Mouse (Mus musculus) forebrain, embryonic 15.5 days (tissue): Measurements from ENCODE around the gene Vnn3. TPM values are rescaled to one million over a fixed set of nuclear protein-coding genes. Genes with fewer than 3 reads are reported as not detected.

ENCODE experiments used
- ATAC-seq: fragments of 200-750 bp; cut with Nextera tagmentation; replicated peaks from 2 replicates; pipeline ENCODE4 v1.8.0; 2017; ENCODE audit warnings: mild to moderate bottlenecking, moderate TSS enrichment, moderate library complexity
- H3K27ac ChIP-seq: fragments of 300-500 bp; sonication (generic); replicated peaks from 2 replicates; pipeline ENCODE4 v1.5.1; 2015; ENCODE audit warnings: mild to moderate bottlenecking, inconsistent platforms
- H3K27me3 ChIP-seq: fragments of 300-500 bp; sonication (generic); 2 replicates; pipeline ENCODE4 v1.6.1; 2015; ENCODE audit warnings: inconsistent platforms
- H3K36me3 ChIP-seq: fragments of 300-500 bp; sonication (generic); 2 replicates; pipeline ENCODE4 v1.6.1; 2015; ENCODE audit warnings: mild to moderate bottlenecking, inconsistent platforms
- H3K4me1 ChIP-seq: fragments of 300-500 bp; sonication (generic); 2 replicates; pipeline ENCODE4 v1.6.1; 2015; ENCODE audit warnings: inconsistent platforms
- H3K4me2 ChIP-seq: fragments of 300-500 bp; sonication (generic); replicated peaks from 2 replicates; pipeline ENCODE4 v1.6.1; 2015; ENCODE audit warnings: mild to moderate bottlenecking, inconsistent platforms
- H3K4me3 ChIP-seq: fragments of 300-500 bp; sonication (generic); 2 replicates; pipeline ENCODE4 v1.5.1; 2015; ENCODE audit warnings: mild to moderate bottlenecking, inconsistent platforms
- H3K9ac ChIP-seq: fragments of 300-500 bp; sonication (generic); replicated peaks from 2 replicates; pipeline ENCODE4 v1.6.1; 2015; ENCODE audit warnings: mild to moderate bottlenecking, inconsistent platforms
- H3K9me3 ChIP-seq: fragments of 300-500 bp; sonication (generic); 2 replicates; pipeline ENCODE4 v1.6.1; 2016; ENCODE audit warnings: inconsistent platforms
- WGBS: fragments of 180-500 bp; shearing (Covaris S2); methylation state at CpG from one replicate; pipeline ENCODE4 v1.1.7; 2015; ENCODE audit warnings: mixed read lengths; 5-methylcytosine and 5-hydroxymethylcytosine counted together
- polyA plus RNA-seq: library from polyadenylated mRNA; unstranded; fragments of >200 nt; fragmentation: Nextera tagmentation; extraction: Ambion mirVana; gene quantifications from 2 replicates; pipeline ENCODE4 v1.2.1, GENCODE M21; 2015

The Vnn3 gene
- polyA plus RNA-seq, 1 experiment from 2014 or later, result not detected

DNA sequence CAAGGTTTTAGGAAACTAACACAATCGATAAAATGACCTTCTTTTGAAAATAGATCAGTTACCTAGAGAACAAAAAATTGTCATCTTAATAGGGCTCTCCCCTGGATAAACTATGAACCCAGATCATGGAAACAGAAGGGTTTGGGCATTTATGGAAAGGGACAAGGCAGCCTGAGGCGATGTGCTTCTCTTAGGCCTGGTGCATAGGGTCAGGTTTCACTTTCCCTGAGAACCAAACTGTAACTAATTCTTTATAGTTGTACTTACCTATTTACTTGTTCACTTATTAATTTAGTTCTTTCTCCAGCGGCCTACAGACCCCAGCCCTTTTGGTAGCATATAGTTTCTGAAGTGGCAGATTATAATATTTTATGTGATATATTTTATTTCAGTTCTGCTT is 14.1 kb upstream of the Vnn3 start:
- 85% methylated on average over 3 of the region's 3 CpGs for WGBS
- no peak for ATAC-seq
- Histone ChIP-seq H3K4me1 (no peaks in the 10 kb centered on the region), H3K4me2 (no peak overlapping the region), H3K9me3 (no peaks in the 10 kb centered on the region), H3K27me3 (no peaks in the 10 kb centered on the region), H3K9ac (no peak overlapping the region), H3K27ac (no peak overlapping the region), H3K4me3 (no peak overlapping the region), H3K36me3 (no peaks in the 10 kb centered on the region)

DNA sequence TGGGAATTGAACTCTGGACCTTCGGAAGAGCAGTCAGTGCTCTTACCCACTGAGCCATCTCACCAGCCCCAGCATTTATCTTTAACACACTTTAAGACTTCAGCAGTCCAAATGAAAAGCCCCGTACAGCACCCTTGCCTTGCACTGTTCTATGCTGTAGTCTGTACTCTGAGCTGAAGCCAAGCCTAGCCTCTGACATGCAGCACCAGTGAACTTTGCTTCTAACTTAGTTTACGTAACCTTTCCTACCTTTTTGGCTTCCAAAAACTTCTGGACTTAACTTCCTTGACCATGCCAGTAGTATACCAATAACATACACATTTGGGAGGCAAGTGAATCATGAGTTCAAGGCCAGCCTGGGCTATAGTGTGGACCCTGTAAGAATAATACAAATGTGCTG is 12.4 kb upstream of the Vnn3 start:
- 95% methylated on average over 3 of the region's 3 CpGs for WGBS
- no peak overlapping the region for H3K4me2 ChIP-seq
- ATAC-seq, result no peak

GRCm38 (mm10) chr10:23839368-23839767 is 11.9 kb upstream of the Vnn3 start:
- 62% methylated on average over 9 of the region's 9 CpGs for WGBS
- ATAC-seq, result no peak
- Histone ChIP-seq H3K27me3 (no peaks in the 10 kb centered on the region), H3K9ac (no peak overlapping the region), H3K36me3 (no peaks in the 10 kb centered on the region), H3K9me3 (no peaks in the 10 kb centered on the region), H3K4me2 (no peak overlapping the region), H3K27ac (no peak overlapping the region), H3K4me3 (no peak overlapping the region), H3K4me1 (no peaks in the 10 kb centered on the region)

More for the DNA sequence above, 12.4 kb upstream of the Vnn3 start:
- Histone ChIP-seq H3K36me3 (no peaks in the 10 kb centered on the region), H3K9ac (no peak overlapping the region), H3K4me3 (no peak overlapping the region), H3K4me1 (no peaks in the 10 kb centered on the region), H3K27ac (no peak overlapping the region), H3K27me3 (no peaks in the 10 kb centered on the region), H3K9me3 (no peaks in the 10 kb centered on the region)

DNA sequence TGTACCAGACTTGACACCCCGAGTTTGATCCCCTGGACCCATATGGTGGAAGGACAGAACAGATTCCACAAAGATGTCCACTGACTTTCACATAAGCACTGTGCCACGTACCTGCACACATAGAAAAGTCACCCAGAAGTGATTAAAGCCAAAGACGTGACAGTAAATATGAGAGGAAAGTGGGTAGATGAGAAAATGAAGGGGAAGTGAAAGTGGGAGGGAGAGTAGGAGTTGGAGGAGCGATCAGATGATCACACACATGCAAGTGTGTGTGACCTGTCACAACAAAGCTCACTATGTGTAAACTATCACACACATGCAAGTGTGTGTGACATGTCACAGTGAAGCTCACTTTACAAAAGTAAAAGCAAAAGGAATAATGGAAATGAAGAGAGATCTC is 10.8 kb upstream of the Vnn3 start:
- Histone ChIP-seq H3K9ac (no peak overlapping the region), H3K36me3 (no peaks in the 10 kb centered on the region), H3K4me3 (no peak overlapping the region), H3K4me2 (no peak overlapping the region), H3K9me3 (no peaks in the 10 kb centered on the region), H3K4me1 (no peaks in the 10 kb centered on the region), H3K27ac (no peak overlapping the region), H3K27me3 (no peaks in the 10 kb centered on the region)
- 78% methylated on average over 4 of the region's 4 CpGs for WGBS
- no peak for ATAC-seq

DNA sequence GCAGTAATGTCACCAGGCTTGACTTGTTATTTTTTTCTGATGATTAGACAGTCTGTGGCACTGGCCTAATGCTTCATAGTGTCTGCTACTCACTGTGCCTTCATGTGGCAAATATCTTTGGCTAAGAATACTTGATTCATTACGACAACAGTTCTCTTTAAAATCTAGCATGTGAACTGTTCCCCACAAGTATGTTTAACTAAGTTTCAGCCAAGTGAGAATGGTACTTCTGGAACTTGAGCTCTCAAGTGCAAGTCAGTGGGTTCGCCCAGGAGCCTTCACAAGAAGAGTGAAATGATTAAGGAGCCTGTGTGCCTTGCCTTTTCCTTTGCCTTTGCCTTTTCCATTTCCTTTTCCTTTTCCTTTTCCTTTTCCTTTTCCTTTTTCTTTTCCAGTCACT is 834 bp downstream of the Vnn3 start:
- Histone ChIP-seq H3K27ac (no peak overlapping the region), H3K9ac (no peak overlapping the region), H3K27me3 (no peaks in the 10 kb centered on the region), H3K36me3 (no peaks in the 10 kb centered on the region), H3K4me3 (no peak overlapping the region), H3K9me3 (no peaks in the 10 kb centered on the region), H3K4me2 (no peak overlapping the region), H3K4me1 (no peaks in the 10 kb centered on the region)
- 79% methylated on average over 2 of the region's 2 CpGs for WGBS
- no peak for ATAC-seq

DNA sequence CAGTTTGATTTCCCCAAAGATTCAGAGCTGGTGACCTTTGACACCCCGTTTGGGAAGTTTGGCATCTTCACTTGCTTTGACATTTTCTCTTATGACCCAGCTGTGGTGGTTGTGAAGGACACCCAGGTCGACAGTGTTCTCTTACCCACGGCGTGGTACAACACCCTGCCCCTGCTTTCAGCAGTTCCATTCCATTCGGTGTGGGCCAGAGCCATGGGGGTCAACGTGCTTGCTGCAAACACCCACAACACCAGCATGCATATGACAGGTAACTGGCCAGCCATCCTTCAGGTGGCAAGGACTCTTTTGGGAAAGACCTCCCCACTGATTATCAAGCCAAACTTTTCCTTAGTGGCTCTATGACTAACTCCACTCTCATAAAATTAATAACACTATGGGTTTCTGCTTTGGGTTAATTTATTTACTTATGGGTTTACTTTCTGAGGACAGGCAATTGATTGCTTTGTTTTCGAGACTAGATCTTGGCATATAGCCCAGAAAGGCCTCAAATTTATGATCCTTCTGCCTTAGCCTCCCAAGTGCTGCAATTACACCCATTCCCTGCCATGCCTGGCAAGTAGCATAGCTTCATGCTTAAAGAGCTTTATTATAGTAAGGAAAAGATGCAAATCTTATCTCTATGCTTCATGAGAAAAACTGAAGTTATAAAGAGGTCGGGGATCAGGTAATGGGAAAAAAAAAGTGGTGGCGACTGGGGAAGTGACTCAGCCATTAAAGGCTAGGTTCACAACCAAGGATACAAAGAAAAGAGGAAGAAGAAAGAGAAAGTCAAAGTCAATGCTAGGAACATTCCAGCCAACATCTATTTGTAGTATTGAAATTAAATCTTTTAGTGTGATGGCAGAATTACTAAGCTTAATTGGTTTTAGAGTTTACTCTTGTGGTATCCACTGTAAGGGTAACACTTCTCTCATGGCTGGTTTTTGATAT is 13.4 kb downstream of the Vnn3 start:
- H3K27ac ChIP-seq, result no peak overlapping the region
- H3K36me3 ChIP-seq, result no peaks in the 10 kb centered on the region
- H3K4me3 ChIP-seq, result no peak overlapping the region
- no peaks in the 10 kb centered on the region for H3K4me1 ChIP-seq
- no peak overlapping the region for H3K9ac ChIP-seq
- WGBS, result 81% methylated on average over 9 of the region's 9 CpGs
- ATAC-seq, result no peak
- H3K9me3 ChIP-seq, result no peaks in the 10 kb centered on the region
- H3K4me2 ChIP-seq, result no peak overlapping the region
- no peaks in the 10 kb centered on the region for H3K27me3 ChIP-seq

- Histone ChIP-seq H3K36me3 (no peaks in the 10 kb centered on the region), H3K4me1 (no peaks in the 10 kb centered on the region), H3K27ac (no peak overlapping the region), H3K27me3 (no peaks in the 10 kb centered on the region), H3K4me3 (no peak overlapping the region), H3K9me3 (no peaks in the 10 kb centered on the region), H3K9ac (no peak overlapping the region), H3K4me2 (no peak overlapping the region)
- WGBS, result 86% methylated on average over 6 of the region's 6 CpGs
- no peak for ATAC-seq
Measured at GRCm38 (mm10) chr10:23880695-23881094, 29.4 kb downstream of the Vnn3 start.

- Histone ChIP-seq H3K27me3 (no peaks in the 10 kb centered on the region), H3K27ac (no peak overlapping the region), H3K4me3 (no peak overlapping the region), H3K9ac (no peak overlapping the region), H3K36me3 (no peaks in the 10 kb centered on the region), H3K4me1 (no peaks in the 10 kb centered on the region), H3K4me2 (no peak overlapping the region), H3K9me3 (no peaks in the 10 kb centered on the region)
- ATAC-seq, result no peak
- WGBS, result 98% methylated on average over 1 of the region's 1 CpGs
Measured at GRCm38 (mm10) chr10:23884910-23885309, 33.6 kb downstream of the Vnn3 start.

- no peak overlapping the region for H3K4me3 ChIP-seq
- H3K27me3 ChIP-seq, result no peaks in the 10 kb centered on the region
- no peak overlapping the region for H3K4me2 ChIP-seq
- no peaks in the 10 kb centered on the region for H3K9me3 ChIP-seq
- ATAC-seq, result no peak
- H3K27ac ChIP-seq, result no peak overlapping the region
- WGBS, result 83% methylated on average over 3 of the region's 3 CpGs
- H3K9ac ChIP-seq, result no peak overlapping the region
- H3K36me3 ChIP-seq, result no peaks in the 10 kb centered on the region
- no peaks in the 10 kb centered on the region for H3K4me1 ChIP-seq
Measured at GRCm38 (mm10) chr10:23886060-23886459, 34.8 kb downstream of the Vnn3 start.

GRCm38 (mm10) chr10:23892987-23893386 is 41.7 kb downstream of the Vnn3 start:
- no peak for ATAC-seq
- WGBS, result 98% methylated on average over 1 of the region's 1 CpGs
- no peak overlapping the region for H3K4me2 ChIP-seq
- no peaks in the 10 kb centered on the region for H3K4me1 ChIP-seq
- no peak overlapping the region for H3K27ac ChIP-seq
- no peak overlapping the region for H3K9ac ChIP-seq
- H3K9me3 ChIP-seq, result no peaks in the 10 kb centered on the region
- H3K4me3 ChIP-seq, result no peak overlapping the region
- no peaks in the 10 kb centered on the region for H3K27me3 ChIP-seq
- no peaks in the 10 kb centered on the region for H3K36me3 ChIP-seq

GRCm38 (mm10) chr10:23894601-23895349 is 43.5 kb downstream of the Vnn3 start, which contains the start of gene Vnn1:
Gene Vnn1, plus strand, starts transcription at chr10:23894688.
- no peaks in the 10 kb centered on the region for H3K36me3 ChIP-seq
- ATAC-seq, result no peak
- whole genome bisulfite sequencing, result 43% methylated on average over 21 of the region's 21 CpGs
- no peaks in the 10 kb centered on the region for H3K4me1 ChIP-seq
- H3K27me3 ChIP-seq, result no peaks in the 10 kb centered on the region
- no peak within 1 kb of the TSS for H3K9ac ChIP-seq
- H3K9me3 ChIP-seq, result no peaks in the 10 kb centered on the region
- H3K27ac ChIP-seq, result no peak within 1 kb of the TSS
- peak within 1 kb of the TSS; percentile 24; the same call in 1 of the 2 replicates for H3K4me2 ChIP-seq
- no peak within 1 kb of the TSS for H3K4me3 ChIP-seq

DNA sequence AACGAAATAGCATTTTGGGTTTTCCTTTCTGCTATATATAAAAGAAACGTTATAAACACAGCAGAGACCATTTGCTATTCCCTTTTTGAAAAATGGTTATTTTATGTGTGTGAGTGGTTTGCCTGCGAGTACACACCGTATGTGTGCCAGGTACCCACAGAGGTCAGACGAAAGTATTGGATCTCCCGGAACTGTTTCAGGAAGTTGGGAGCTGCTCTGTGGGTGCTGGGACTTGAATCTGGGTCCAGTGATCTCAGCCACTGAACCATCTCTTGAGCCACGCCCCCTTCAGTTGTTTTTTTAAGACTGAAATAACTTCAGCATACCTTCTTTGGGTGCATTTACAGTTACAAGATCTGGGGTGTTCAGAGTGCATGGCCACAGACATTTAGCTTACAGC is 44.1 kb downstream of the Vnn3 start:
- Histone ChIP-seq H3K9ac (no peak overlapping the region), H3K27me3 (no peaks in the 10 kb centered on the region), H3K27ac (no peak overlapping the region), H3K36me3 (no peaks in the 10 kb centered on the region), H3K9me3 (no peaks in the 10 kb centered on the region), H3K4me2 (no peak overlapping the region), H3K4me1 (no peaks in the 10 kb centered on the region), H3K4me3 (no peak overlapping the region)
- 84% methylated on average over 7 of the region's 7 CpGs for WGBS
- no peak for ATAC-seq
